Mouse (Mus musculus) forebrain, embryonic 11.5 days (tissue): Measurements from ENCODE around the gene Smim24. TPM values are rescaled to one million over a fixed set of nuclear protein-coding genes. Genes with fewer than 3 reads are reported as not detected.
A peak's percentile ranks its signal among the peaks of the same experiment; 100 is the strongest.

Source experiments
- ATAC-seq: fragments of 200-750 bp; cut with Nextera tagmentation; replicated peaks from 2 replicates; pipeline ENCODE4 v1.8.0; 2017; ENCODE audit warnings: moderate TSS enrichment; ENCODE audit not compliant: low FRiP score
- DNase-seq: peaks from one replicate; pipeline ENCODE4 v3.0.0-alpha.2; 2017; ENCODE audit warnings: low spot score
- H3K27ac ChIP-seq: fragments of 300-500 bp; sonication (generic); 2 replicates; pipeline ENCODE4 v1.5.1; 2014; ENCODE audit warnings: low read depth, low read length
- H3K27me3 ChIP-seq: fragments of 300-500 bp; sonication (generic); 2 replicates; pipeline ENCODE4 v1.6.1; 2014; ENCODE audit warnings: mild to moderate bottlenecking, low read length, mixed read lengths; ENCODE audit not compliant: control insufficient read depth, insufficient read depth
- H3K36me3 ChIP-seq: fragments of 300-500 bp; sonication (generic); 2 replicates; pipeline ENCODE4 v1.6.1; 2014; ENCODE audit warnings: mild to moderate bottlenecking, low read length, moderate library complexity, mixed read lengths; ENCODE audit not compliant: control insufficient read depth, insufficient read depth
- H3K4me1 ChIP-seq: fragments of 300-500 bp; sonication (generic); replicated peaks from 2 replicates; pipeline ENCODE4 v1.6.1; 2014; ENCODE audit warnings: low read length, mixed read lengths; ENCODE audit not compliant: control insufficient read depth, insufficient read depth
- H3K4me2 ChIP-seq: fragments of 300-500 bp; sonication (generic); 2 replicates; pipeline ENCODE4 v1.6.1; 2014; ENCODE audit warnings: low read depth, mild to moderate bottlenecking, low read length, moderate library complexity, mixed read lengths; ENCODE audit not compliant: severe bottlenecking
- H3K4me3 ChIP-seq: fragments of 300-500 bp; sonication (generic); 2 replicates; pipeline ENCODE4 v1.5.1; 2014; ENCODE audit warnings: low read depth, low read length
- H3K9ac ChIP-seq: fragments of 300-500 bp; sonication (generic); 2 replicates; pipeline ENCODE4 v1.6.1; 2014; ENCODE audit warnings: low read length
- H3K9me3 ChIP-seq: fragments of 300-500 bp; sonication (generic); 2 replicates; pipeline ENCODE4 v1.6.1; 2016; ENCODE audit warnings: low read length, mixed read lengths; ENCODE audit not compliant: control insufficient read depth
- WGBS: fragments of 180-500 bp; shearing (Covaris S2); extraction: QIAGEN DNeasy Blood & Tissue Kit; methylation state at CpG from one replicate; pipeline ENCODE4 v1.1.7; 2014; 5-methylcytosine and 5-hydroxymethylcytosine counted together
- polyA plus RNA-seq: library from polyadenylated mRNA; unstranded; fragments of >200 nt; fragmentation: Nextera tagmentation; extraction: Ambion mirVana; gene quantifications from 2 replicates; pipeline ENCODE4 v1.2.1, GENCODE M21; 2014

Smim24 gene
- polyA plus RNA-seq, 1 experiment from 2014 or later = 2.8 TPM

DNA sequence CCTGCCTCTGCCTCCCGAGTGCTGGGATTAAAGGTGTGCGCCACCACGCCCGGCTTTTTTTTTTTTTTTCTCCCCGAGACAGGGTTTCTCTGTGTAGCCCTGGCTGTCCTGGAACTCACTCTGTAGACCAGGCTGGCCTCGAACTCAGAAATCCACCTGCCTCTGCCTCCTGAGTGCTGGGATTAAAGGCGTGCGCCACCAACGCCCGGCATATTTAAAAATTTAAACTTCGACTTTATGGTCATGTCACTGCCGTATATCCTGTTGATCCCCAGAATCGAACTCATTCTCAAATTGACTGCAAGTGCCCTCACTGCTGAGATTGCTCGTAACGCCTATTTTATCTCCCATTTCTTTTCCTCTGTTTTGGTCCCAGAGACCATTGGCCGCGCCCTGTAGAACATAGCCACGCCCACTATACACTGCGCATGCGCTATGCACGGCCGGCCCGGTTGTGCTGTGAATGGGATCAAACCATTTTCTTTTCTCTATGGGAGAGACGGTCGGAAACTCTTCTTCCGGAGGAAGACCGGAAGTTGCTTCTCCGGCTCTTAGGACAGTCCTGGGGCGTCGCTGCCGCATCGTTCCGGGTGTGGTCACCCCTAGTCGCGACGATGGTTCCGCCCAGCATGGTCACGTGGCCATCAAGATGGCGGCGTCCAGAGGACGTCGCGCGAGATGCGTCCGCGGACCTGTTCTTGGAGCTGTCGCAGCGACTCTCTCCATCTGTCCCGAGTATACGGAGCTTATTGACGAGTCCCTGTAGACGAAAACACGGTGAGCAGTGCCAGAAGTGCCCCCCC lies 8.8 kb upstream of the Smim24 start, which contains the start of the genes Dohh and Gm48551:
Dohh (plus strand) TSS at position 627 of the 803 bp plus-strand sequence.
Gm48551 (plus strand) TSS at position 665 of the 803 bp plus-strand sequence.
- H3K4me1 ChIP-seq = peaks cover 7% of the 10 kb centered on the region
- no peaks in the 10 kb centered on the region for H3K9me3 ChIP-seq
- 5% methylated on average over 50 of the region's 54 CpGs for WGBS
- peaks cover 2% of the 10 kb centered on the region; the same call in 1 of the 2 replicates for H3K36me3 ChIP-seq
- H3K27me3 ChIP-seq = no peaks in the 10 kb centered on the region
- H3K27ac ChIP-seq = peak within 1 kb of the TSS; percentile 64
- peak within 1 kb of the TSS; percentile 90 for H3K4me3 ChIP-seq
- peak; percentile 95 for ATAC-seq
- peak; percentile 97 for DNase-seq
- peak within 1 kb of the TSS; percentile 94 for H3K4me2 ChIP-seq
- H3K9ac ChIP-seq = peak within 1 kb of the TSS; percentile 79

DNA sequence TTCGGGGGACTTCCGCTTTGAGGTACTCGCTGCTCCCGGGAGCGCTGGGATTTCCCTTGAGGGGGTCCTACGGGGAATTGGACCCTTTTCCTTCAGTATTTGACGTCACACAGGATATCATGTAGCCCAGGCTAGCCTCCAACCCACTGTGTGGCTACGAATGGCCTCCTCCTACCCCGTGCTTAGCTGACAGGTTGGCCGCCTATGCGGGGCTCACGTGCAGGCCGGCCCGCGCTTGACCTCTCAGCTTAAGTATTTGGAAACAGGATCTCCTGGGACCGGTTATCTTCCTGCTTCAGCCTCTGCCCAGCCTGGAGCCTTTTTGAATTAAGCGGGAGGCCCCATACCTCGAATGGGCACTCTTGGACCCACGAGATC lies 8.3 kb upstream of the Smim24 start:
- Histone ChIP-seq H3K4me1 (peaks cover 7% of the 10 kb centered on the region), H3K9me3 (no peaks in the 10 kb centered on the region), H3K4me2 (peak overlapping the region; percentile 94), H3K27ac (peak overlapping the region; percentile 64), H3K9ac (peak overlapping the region; percentile 79), H3K4me3 (peak overlapping the region; percentile 90), H3K36me3 (peaks cover 2% of the 10 kb centered on the region; the same call in 1 of the 2 replicates), H3K27me3 (no peaks in the 10 kb centered on the region)
- DNase-seq = no peak
- WGBS = under 1% methylated on average over 19 of the region's 19 CpGs
- 0 out of 2 replicates have a peak, but pooled peaks have one; percentile 11 for ATAC-seq

DNA sequence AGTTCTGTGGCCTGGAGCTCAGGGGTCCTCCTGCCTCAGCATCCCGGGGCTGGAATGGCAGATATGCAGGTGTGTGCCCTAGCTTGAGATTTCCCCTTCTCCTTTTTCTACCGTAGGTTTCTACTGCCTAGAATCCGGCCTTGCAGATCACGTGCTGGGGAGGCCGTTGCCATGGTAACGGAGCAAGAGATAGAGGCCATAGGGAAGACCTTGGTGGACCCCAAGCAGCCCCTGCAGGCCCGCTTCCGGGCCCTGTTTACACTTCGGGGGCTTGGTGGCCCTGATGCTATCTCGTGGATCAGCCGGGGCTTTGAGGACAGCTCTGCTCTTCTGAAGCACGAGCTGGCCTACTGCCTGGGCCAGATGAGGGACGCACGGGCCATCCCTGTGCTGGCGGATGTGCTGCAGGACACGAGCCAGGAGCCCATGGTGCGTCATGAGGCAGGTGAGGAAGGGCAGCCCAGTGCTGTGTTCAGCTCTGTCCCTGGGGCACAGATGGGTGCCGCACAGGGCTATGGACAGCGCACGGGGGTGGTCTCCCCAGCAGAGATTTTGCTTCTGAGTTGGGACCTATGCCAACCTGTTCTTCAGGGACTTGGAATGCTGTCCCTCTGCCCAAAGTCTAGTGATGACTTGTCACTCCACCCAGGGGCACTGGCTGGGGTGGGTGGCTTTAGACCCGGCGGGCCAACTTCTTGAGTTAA lies 7.1 kb upstream of the Smim24 start:
- ATAC-seq = no peak
- Histone ChIP-seq H3K9ac (no peak overlapping the region), H3K27ac (no peak overlapping the region), H3K4me2 (peak overlapping the region; percentile 94), H3K36me3 (peaks cover 2% of the 10 kb centered on the region; the same call in 1 of the 2 replicates), H3K4me3 (peak overlapping the region; percentile 90; the same call in 1 of the 2 replicates), H3K9me3 (no peaks in the 10 kb centered on the region), H3K4me1 (peaks cover 7% of the 10 kb centered on the region), H3K27me3 (no peaks in the 10 kb centered on the region)
- no peak for DNase-seq
- 87% methylated on average over 22 of the region's 22 CpGs for WGBS

DNA sequence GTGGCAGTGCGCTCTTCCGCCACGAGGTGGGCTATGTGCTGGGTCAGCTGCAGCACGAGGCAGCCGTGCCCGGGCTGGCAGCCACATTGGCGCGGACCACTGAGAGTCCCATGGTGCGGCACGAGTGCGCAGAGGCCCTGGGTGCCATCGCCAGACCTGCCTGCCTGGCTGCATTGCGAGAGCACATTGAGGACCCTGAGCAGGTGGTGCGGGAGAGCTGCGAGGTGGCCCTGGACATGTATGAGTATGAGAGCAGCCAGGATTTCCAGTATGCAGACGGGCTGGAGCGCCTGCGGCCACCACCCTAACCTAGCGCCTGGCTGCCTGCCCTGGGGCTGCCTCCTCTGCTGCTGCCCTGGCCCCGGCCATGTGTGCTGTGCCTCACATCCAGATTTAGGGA lies 5.1 kb upstream of the Smim24 start:
- Histone ChIP-seq H3K27ac (no peak overlapping the region), H3K4me1 (peaks cover 7% of the 10 kb centered on the region), H3K27me3 (no peaks in the 10 kb centered on the region), H3K4me3 (no peak overlapping the region), H3K4me2 (no peak overlapping the region), H3K9me3 (no peaks in the 10 kb centered on the region), H3K36me3 (peaks cover 2% of the 10 kb centered on the region; the same call in 1 of the 2 replicates), H3K9ac (no peak overlapping the region)
- ATAC-seq (no peak), DNase-seq (no peak)
- WGBS = 95% methylated on average over 20 of the region's 20 CpGs

DNA sequence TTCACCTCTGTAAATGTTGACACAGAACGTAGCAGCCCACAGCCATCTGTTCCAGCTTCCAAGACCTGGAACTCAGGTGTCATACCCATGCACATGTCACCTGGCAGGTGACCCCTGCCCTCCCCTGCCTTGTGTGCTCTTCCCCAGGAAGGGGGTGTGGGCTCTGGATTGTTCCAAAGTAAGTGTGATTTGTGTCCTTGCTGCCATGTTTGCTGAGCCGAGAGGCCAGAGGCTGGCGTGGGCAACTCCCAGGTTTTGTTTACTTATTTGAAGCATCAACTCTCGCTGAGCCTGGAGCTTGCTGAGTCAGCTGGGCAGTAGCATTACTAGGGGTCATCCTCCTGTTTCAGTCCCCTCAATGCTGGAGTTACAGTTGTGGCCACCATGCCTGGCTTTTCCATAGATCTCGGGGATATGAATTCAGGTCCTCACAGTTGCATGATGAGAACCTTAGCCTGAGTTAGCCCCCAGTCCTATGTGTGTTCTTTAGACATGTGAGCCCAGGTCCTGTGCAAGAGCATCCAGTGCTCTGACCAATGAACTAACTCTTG lies 4.3 kb upstream of the Smim24 start, which contains the start of gene Gm48552:
Gm48552 (plus strand) TSS at position 501 of the 551 bp plus-strand sequence.
- Histone ChIP-seq H3K9me3 (no peaks in the 10 kb centered on the region), H3K4me1 (peaks cover 11% of the 10 kb centered on the region), H3K27me3 (no peaks in the 10 kb centered on the region), H3K4me2 (no peak within 1 kb of the TSS), H3K36me3 (peaks cover 2% of the 10 kb centered on the region; the same call in 1 of the 2 replicates), H3K27ac (no peak within 1 kb of the TSS), H3K4me3 (no peak within 1 kb of the TSS), H3K9ac (no peak within 1 kb of the TSS)
- no peak for ATAC-seq
- 95% methylated on average over 5 of the region's 5 CpGs for WGBS
- no peak for DNase-seq

DNA sequence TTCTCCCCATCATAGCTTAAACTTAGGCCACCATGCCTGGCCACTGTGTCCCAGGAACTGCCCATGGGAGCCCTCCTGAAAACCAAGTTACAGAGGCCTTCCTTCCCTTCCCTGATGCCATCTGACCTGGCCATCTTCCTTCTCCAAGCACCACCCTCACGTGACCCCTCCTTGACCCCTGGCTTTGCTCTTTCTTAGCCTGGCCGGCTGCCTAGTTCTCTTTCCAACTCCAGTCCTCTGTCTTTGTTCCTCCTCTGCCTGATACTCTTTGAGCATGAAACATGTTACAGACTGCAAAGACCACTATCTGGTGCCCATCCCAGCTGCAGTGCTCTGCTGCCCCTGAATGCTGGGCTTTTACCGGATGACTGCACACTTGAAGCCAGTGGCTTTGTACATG lies 3.5 kb upstream of the Smim24 start:
- 66% methylated on average over 3 of the region's 3 CpGs for WGBS
- Histone ChIP-seq H3K9ac (no peak overlapping the region), H3K4me2 (no peak overlapping the region), H3K4me3 (no peak overlapping the region), H3K27me3 (no peaks in the 10 kb centered on the region), H3K9me3 (no peaks in the 10 kb centered on the region), H3K27ac (no peak overlapping the region), H3K36me3 (peaks cover 2% of the 10 kb centered on the region; the same call in 1 of the 2 replicates), H3K4me1 (peaks cover 11% of the 10 kb centered on the region)
- DNase-seq = no peak
- no peak for ATAC-seq

DNA sequence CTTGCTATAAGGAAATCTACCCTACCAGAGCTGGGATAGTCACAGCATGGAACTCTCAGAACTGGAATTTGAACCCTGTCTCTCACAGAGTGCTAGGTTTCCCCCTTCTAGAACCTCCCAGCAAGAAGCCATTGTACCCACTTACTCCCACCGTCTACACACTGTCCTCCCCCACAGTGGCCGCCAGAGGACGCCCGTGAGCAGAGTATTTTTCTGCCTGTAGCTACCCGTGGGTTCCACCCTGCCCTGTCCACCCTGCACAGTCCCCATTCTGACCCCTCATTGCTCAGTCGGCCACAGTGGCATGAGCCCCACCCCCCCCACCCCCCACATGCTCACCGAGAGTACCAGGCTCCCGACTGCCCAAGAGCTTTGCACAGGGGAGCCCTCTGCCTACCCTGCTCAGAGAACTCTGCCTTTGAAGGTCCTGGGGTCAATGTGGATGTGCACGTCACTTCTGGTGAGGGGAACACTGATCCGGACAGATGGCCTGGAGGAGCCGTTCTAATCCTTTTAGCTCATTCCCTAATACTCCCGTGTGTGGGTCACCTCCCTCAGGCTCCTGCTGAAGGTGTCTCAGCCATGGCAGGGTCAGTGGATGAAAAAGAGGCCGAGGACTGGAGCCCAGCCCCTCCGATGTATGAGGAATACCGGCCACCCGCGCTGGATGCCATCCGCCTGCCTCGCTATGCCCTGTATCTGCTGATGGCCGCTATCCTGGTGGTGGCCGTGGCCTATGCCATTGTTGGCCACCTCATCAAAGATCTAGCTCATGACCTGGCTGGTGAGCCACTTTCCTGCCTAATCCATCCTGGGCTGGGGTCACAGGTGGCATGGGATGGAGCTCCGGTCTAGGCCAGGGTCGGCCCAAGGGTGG lies 2.8 kb upstream of the Smim24 start:
- DNase-seq = peak; percentile 89
- Histone ChIP-seq H3K27me3 (no peaks in the 10 kb centered on the region), H3K4me3 (no peak overlapping the region), H3K36me3 (peaks cover 2% of the 10 kb centered on the region; the same call in 1 of the 2 replicates), H3K27ac (no peak overlapping the region), H3K9ac (no peak overlapping the region), H3K4me1 (peaks cover 8% of the 10 kb centered on the region), H3K4me2 (no peak overlapping the region), H3K9me3 (no peaks in the 10 kb centered on the region)
- ATAC-seq = peak; percentile 66; the same call in 1 of the 2 replicates
- 59% methylated on average over 23 of the region's 23 CpGs for WGBS

DNA sequence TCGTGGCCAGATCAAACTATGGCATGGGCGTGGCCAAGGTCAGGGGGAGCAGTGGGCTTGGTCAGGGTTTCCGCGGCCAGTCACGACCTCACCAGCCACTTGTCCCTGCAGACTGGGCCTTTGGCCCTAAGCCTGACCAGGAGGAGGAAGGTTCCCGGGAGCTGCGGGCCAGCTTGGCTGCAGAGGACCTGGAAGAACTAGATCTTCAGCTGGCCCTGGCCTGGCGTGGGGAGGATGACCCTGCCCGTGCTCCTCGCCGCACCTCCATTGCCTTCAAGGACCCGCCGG lies 2.2 kb upstream of the Smim24 start:
- Histone ChIP-seq H3K9ac (no peak overlapping the region), H3K9me3 (no peaks in the 10 kb centered on the region), H3K4me1 (peaks cover 5% of the 10 kb centered on the region; the same call in 1 of the 2 replicates), H3K4me2 (no peak overlapping the region), H3K27me3 (no peaks in the 10 kb centered on the region), H3K4me3 (no peak overlapping the region), H3K36me3 (peaks cover 2% of the 10 kb centered on the region; the same call in 1 of the 2 replicates), H3K27ac (no peak overlapping the region)
- WGBS = 90% methylated on average over 13 of the region's 13 CpGs
- no peak for DNase-seq
- no peak for ATAC-seq
